In the genomic region with DNA sequence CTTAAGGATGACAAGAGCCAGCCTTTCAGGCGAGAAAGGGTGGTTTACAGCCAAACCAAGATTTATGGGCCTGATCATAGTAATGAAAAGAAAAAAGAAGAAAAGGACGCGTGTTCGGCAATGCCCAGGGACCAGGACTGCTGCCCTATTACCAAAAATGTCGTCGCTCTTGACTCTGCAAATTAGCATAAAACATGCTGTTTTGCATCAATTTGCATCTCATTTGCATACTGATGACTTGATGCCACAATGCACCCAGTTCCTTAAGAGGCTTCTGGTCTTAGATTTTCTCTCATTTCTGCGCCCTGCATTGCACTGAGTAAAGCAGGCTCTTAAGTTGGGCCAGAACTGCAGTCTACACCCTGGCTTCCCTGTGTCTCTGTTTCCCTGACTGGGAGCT, we compare ENCODE assay signal across 13 mouse cellular contexts. TPM values are rescaled to one million over a fixed set of nuclear protein-coding genes. Genes with fewer than 3 reads are reported as not detected.
DNase-seq lines count a peak whose midpoint lies in the region; ATAC-seq and TF ChIP-seq lines count a peak whose summit lies in the region.
"Had no signal": no experiment of that assay in that cellular context is flagged by ENCODE, and none has a peak within 500 bp of the region (broad histone marks: within the 10 kb centered on the region; RNA-seq: fewer than 3 reads in every experiment).

No protein-coding gene starts in this region.

- 0 out of 2 replicates have a peak overlapping the region, but pooled peaks have one; percentile 67 for H3K4me3 ChIP-seq in embryonic facial prominence, embryonic 10.5 days
- H3K4me3 ChIP-seq in hindbrain, embryonic 13.5 days = no peak overlapping the region
- H3K4me3 ChIP-seq in midbrain, embryonic 16.5 days (ENCODE audit: low read depth, low read length) = no peak overlapping the region
- H3K4me3 ChIP-seq in intestine, postnatal 0 days (ENCODE audit: low read depth, low read length) = no peak overlapping the region
- H3K4me3 ChIP-seq: layer of hippocampus, adult 2 months; myocyte had no signal

- H3K27ac ChIP-seq in embryonic facial prominence, embryonic 10.5 days (replicated peaks) = no peak overlapping the region
- H3K27ac ChIP-seq in hindbrain, embryonic 13.5 days = peak overlapping the region; percentile 96
- peak overlapping the region; percentile 66 for H3K27ac ChIP-seq in midbrain, embryonic 16.5 days (ENCODE audit: low read length)
- H3K27ac ChIP-seq in intestine, postnatal 0 days (ENCODE audit: low read depth, low read length) = no peak overlapping the region
- H3K27ac ChIP-seq: layer of hippocampus, adult 2 months had no signal

- H3K9me3 ChIP-seq in embryonic facial prominence, embryonic 10.5 days = no peaks in the 10 kb centered on the region
- H3K9me3 ChIP-seq in hindbrain, embryonic 13.5 days = no peaks in the 10 kb centered on the region
- H3K9me3 ChIP-seq in midbrain, embryonic 16.5 days (replicated peaks; ENCODE audit: control insufficient read depth, low read length, poor library complexity, severe bottlenecking) = no peaks in the 10 kb centered on the region
- H3K9me3 ChIP-seq in intestine, postnatal 0 days (ENCODE audit: control insufficient read depth) = no peaks in the 10 kb centered on the region

- WGBS in embryonic facial prominence, embryonic 10.5 days = 5% methylated on average over 7 of the region's 7 CpGs
- WGBS in hindbrain, embryonic 13.5 days = 1% methylated on average over 7 of the region's 7 CpGs
- 4% methylated on average over 7 of the region's 7 CpGs for WGBS in midbrain, embryonic 16.5 days
- WGBS in intestine, postnatal 0 days = 29% methylated on average over 7 of the region's 7 CpGs

- peak overlapping the region; percentile 82 for H3K9ac ChIP-seq in hindbrain, embryonic 13.5 days
- H3K9ac ChIP-seq in midbrain, embryonic 16.5 days (ENCODE audit: low read depth, low read length) = no peak overlapping the region
- H3K9ac ChIP-seq in intestine, postnatal 0 days (ENCODE audit: low read depth, low read length) = no peak overlapping the region
- H3K9ac ChIP-seq: lung, embryonic 14.5 days had no signal

- H3K4me2 ChIP-seq in hindbrain, embryonic 13.5 days = peak overlapping the region; percentile 88
- H3K4me2 ChIP-seq in midbrain, embryonic 16.5 days (ENCODE audit: low read length) = peak overlapping the region; percentile 25; the same call in 1 of the 2 replicates
- H3K4me2 ChIP-seq in intestine, postnatal 0 days (replicated peaks; ENCODE audit: low read depth) = no peak overlapping the region
- H3K4me2 ChIP-seq: lung, embryonic 14.5 days had no signal

- peaks cover 97% of the 10 kb centered on the region for H3K27me3 ChIP-seq in embryonic facial prominence, embryonic 10.5 days (replicated peaks; ENCODE audit: low read depth, poor library complexity, severe bottlenecking)
- peaks cover under 1% of the 10 kb centered on the region for H3K27me3 ChIP-seq in hindbrain, embryonic 13.5 days
- no peaks in the 10 kb centered on the region for H3K27me3 ChIP-seq in midbrain, embryonic 16.5 days (ENCODE audit: control insufficient read depth, insufficient read depth, low read depth, low read length)
- H3K27me3 ChIP-seq in intestine, postnatal 0 days (replicated peaks; ENCODE audit: control insufficient read depth, insufficient read depth, low read length) = peaks cover 40% of the 10 kb centered on the region

- ATAC-seq in hindbrain, embryonic 13.5 days (ENCODE audit: low FRiP score) = peak; percentile 44; the same call in 1 of the 2 replicates
- peak; percentile 54 for ATAC-seq in midbrain, embryonic 16.5 days
- ATAC-seq in intestine, postnatal 0 days = no peak

- no peak for TF ChIP-seq CTCF in intestine, postnatal 0 days (IDR thresholded peaks at IDR 0.05; ENCODE audit: low read depth)

- peaks cover 40% of the 10 kb centered on the region for H3K4me1 ChIP-seq in embryonic facial prominence, embryonic 10.5 days
- H3K4me1 ChIP-seq in hindbrain, embryonic 13.5 days (replicated peaks) = peaks cover 60% of the 10 kb centered on the region
- peaks cover 34% of the 10 kb centered on the region for H3K4me1 ChIP-seq in midbrain, embryonic 16.5 days (ENCODE audit: control insufficient read depth, insufficient read depth, low read length)
- 0 out of 2 replicates have a peak, but pooled peaks cover 5% of the 10 kb centered on the region for H3K4me1 ChIP-seq in intestine, postnatal 0 days (replicated peaks; ENCODE audit: control insufficient read depth, insufficient read depth, low read length)

- peak; percentile 23 for DNase-seq in R1 (ENCODE audit: low read depth, low spot score)
- DNase-seq in embryonic facial prominence, embryonic 10.5 days (ENCODE audit: low spot score) = no peak
- no peak for DNase-seq in ovary, postnatal 36 days (ENCODE audit: low spot score)
- DNase-seq in layer of hippocampus, postnatal 25 days (ENCODE audit: extremely low spot score in 1 of 2, low spot score in 1 of 2) = no peak
- DNase-seq: adrenal gland, adult 2 months; cerebellum, adult 2 months; heart, adult 18-20 months; lung, embryonic 14.5 days had no signal

- no peaks in the 10 kb centered on the region for H3K36me3 ChIP-seq in embryonic facial prominence, embryonic 10.5 days (replicated peaks)
- no peaks in the 10 kb centered on the region for H3K36me3 ChIP-seq in hindbrain, embryonic 13.5 days
- H3K36me3 ChIP-seq in midbrain, embryonic 16.5 days (ENCODE audit: control insufficient read depth, insufficient read depth, low read length) = no peaks in the 10 kb centered on the region
- H3K36me3 ChIP-seq in intestine, postnatal 0 days (ENCODE audit: control insufficient read depth, insufficient read depth) = no peaks in the 10 kb centered on the region

RNA-seq across cellular contexts. Expression of gene Scrt2, which starts 31.0 kb away (rescaled TPM):
- 0.93 and 1.5 TPM in 2 replicates for polyA plus RNA-seq in embryonic facial prominence, embryonic 10.5 days (2016; fragmentation: Nextera tagmentation; extraction: Ambion mirVana)
- polyA plus RNA-seq in hindbrain, embryonic 13.5 days (2015; fragmentation: Nextera tagmentation; extraction: Ambion mirVana) = 24.0 and 27.8 TPM in 2 replicates
- polyA plus RNA-seq in midbrain, embryonic 16.5 days (2015; fragmentation: Nextera tagmentation; extraction: Ambion mirVana) = 5.8 and 7.7 TPM in 2 replicates
- 10 to 100 TPM; 21.1 to 23.1 TPM for total RNA-seq in layer of hippocampus, postnatal 25 days (2021)
- polyA plus RNA-seq in intestine, postnatal 0 days (2015; fragmentation: Nextera tagmentation; extraction: Ambion mirVana) = not detected in 2 replicates
- total RNA-seq: heart, adult 18-20 months had no signal
- polyA plus RNA-seq: lung, embryonic 14.5 days; myocyte had no signal

RNA-seq across cellular contexts. Expression of gene Slc52a3, which starts 54.0 kb away (rescaled TPM):
- polyA plus RNA-seq in embryonic facial prominence, embryonic 10.5 days (2016; fragmentation: Nextera tagmentation; extraction: Ambion mirVana) = 0.63 and 0.80 TPM in 2 replicates
- 0.55 and 1.2 TPM in 2 replicates for polyA plus RNA-seq in hindbrain, embryonic 13.5 days (2015; fragmentation: Nextera tagmentation; extraction: Ambion mirVana)
- 1.0 and 1.4 TPM in 2 replicates for polyA plus RNA-seq in midbrain, embryonic 16.5 days (2015; fragmentation: Nextera tagmentation; extraction: Ambion mirVana)
- 1 to 10 TPM; 2.6 TPM for total RNA-seq in layer of hippocampus, postnatal 25 days (2021)
- polyA plus RNA-seq in intestine, postnatal 0 days (2015; fragmentation: Nextera tagmentation; extraction: Ambion mirVana) = 15.7 and 15.8 TPM in 2 replicates

RNA-seq across cellular contexts. Expression of gene Srxn1, which starts 55.0 kb away (rescaled TPM):
- polyA plus RNA-seq in embryonic facial prominence, embryonic 10.5 days (2016; fragmentation: Nextera tagmentation; extraction: Ambion mirVana) = 10.7 and 12.4 TPM in 2 replicates
- 16.1 and 16.8 TPM in 2 replicates for polyA plus RNA-seq in hindbrain, embryonic 13.5 days (2015; fragmentation: Nextera tagmentation; extraction: Ambion mirVana)
- 21.8 and 25.4 TPM in 2 replicates for polyA plus RNA-seq in midbrain, embryonic 16.5 days (2015; fragmentation: Nextera tagmentation; extraction: Ambion mirVana)
- total RNA-seq in layer of hippocampus, postnatal 25 days (2021) = 10 to 100 TPM; 67.2 to 75.2 TPM
- 102 and 104 TPM in 2 replicates for polyA plus RNA-seq in intestine, postnatal 0 days (2015; fragmentation: Nextera tagmentation; extraction: Ambion mirVana)

Comparison
In these comparisons a context has a peak if more than half of its experiments do, and no peak if none do; other contexts are left out.
1. H3K27ac ChIP-seq: peak in hindbrain, embryonic 13.5 days (single experiment) and midbrain, embryonic 16.5 days (single experiment); none in embryonic facial prominence, embryonic 10.5 days (single experiment) and intestine, postnatal 0 days (single experiment).